Mouse (Mus musculus) hindbrain, embryonic 12.5 days (tissue): ENCODE data around the gene Megf8. TPM values are rescaled to one million over a fixed set of nuclear protein-coding genes. Genes with fewer than 3 reads are reported as not detected.
"Not testable (repeated sequence)": the region's sequence is repeated elsewhere in the genome, so short reads cannot be mapped to it uniquely, and the experiment has no call there.

ENCODE experiments used
- ATAC-seq: fragments of 200-750 bp; cut with Nextera tagmentation; 2 replicates; pipeline ENCODE4 v1.8.0; 2017; ENCODE audit warnings: moderate TSS enrichment; ENCODE audit not compliant: low FRiP score
- H3K27ac ChIP-seq: fragments of 300-500 bp; sonication (generic); 2 replicates; pipeline ENCODE4 v1.5.1; 2016; ENCODE audit warnings: mild to moderate bottlenecking
- H3K27me3 ChIP-seq: fragments of 300-500 bp; sonication (generic); 2 replicates; pipeline ENCODE4 v1.6.1; 2016; ENCODE audit warnings: mild to moderate bottlenecking
- H3K36me3 ChIP-seq: fragments of 300-500 bp; sonication (generic); 2 replicates; pipeline ENCODE4 v1.6.1; 2016; ENCODE audit warnings: mild to moderate bottlenecking
- H3K4me1 ChIP-seq: fragments of 300-500 bp; sonication (generic); 2 replicates; pipeline ENCODE4 v1.6.1; 2016
- H3K4me2 ChIP-seq: fragments of 300-500 bp; sonication (generic); replicated peaks from 2 replicates; pipeline ENCODE4 v1.6.1; 2016; ENCODE audit warnings: mild to moderate bottlenecking
- H3K4me3 ChIP-seq: fragments of 300-500 bp; sonication (generic); 2 replicates; pipeline ENCODE4 v1.5.1; 2016; ENCODE audit warnings: mild to moderate bottlenecking
- H3K9ac ChIP-seq: fragments of 300-500 bp; sonication (generic); 2 replicates; pipeline ENCODE4 v1.6.1; 2016; ENCODE audit warnings: mild to moderate bottlenecking, moderate library complexity
- H3K9me3 ChIP-seq: fragments of 300-500 bp; sonication (generic); replicated peaks from 2 replicates; pipeline ENCODE4 v1.6.1; 2016; ENCODE audit warnings: mild to moderate bottlenecking
- WGBS: fragments of 180-500 bp; shearing (Covaris S2); methylation state at CpG from one replicate; pipeline ENCODE4 v1.1.7; 2016; 5-methylcytosine and 5-hydroxymethylcytosine counted together
- polyA plus RNA-seq: library from polyadenylated mRNA; unstranded; fragments of >200 nt; fragmentation: Nextera tagmentation; extraction: Ambion mirVana; gene quantifications from 2 replicates; pipeline ENCODE4 v1.2.1, GENCODE M21; 2016

Megf8 gene
- polyA plus RNA-seq, 1 experiment from 2014 or later = 23.0 TPM

DNA sequence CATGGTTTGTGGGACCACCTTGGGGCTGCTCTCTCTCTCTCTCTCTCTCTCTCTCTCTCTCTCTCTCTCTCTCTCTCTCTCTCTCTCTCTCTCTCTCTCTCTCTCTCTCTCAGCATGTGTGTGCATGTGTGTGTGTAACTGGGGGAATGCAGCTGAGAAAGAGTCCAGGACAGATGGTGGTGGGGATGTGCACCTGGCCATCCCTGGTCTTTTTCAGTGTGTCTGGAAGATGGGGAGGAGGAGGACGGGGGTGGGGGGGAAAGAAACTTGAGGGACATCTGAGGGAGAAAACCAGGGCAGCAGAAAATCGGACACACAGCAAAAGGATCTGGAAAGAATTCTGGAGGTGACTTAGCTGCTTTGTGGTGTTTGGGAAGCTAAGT is 10.4 kb upstream of the Megf8 start:
- Histone ChIP-seq H3K9ac (peak overlapping the region; percentile 83), H3K36me3 (no peaks in the 10 kb centered on the region), H3K27ac (peak overlapping the region; percentile 87; the same call in 1 of the 2 replicates), H3K4me2 (peak overlapping the region; percentile 93), H3K4me1 (peaks cover 7% of the 10 kb centered on the region), H3K4me3 (peak overlapping the region; percentile 60), H3K27me3 (peaks cover 24% of the 10 kb centered on the region), H3K9me3 (no peaks in the 10 kb centered on the region)
- WGBS = 40% methylated on average over 2 of the region's 2 CpGs
- ATAC-seq = 0 out of 2 replicates have a peak, but pooled peaks have one; percentile 35

DNA sequence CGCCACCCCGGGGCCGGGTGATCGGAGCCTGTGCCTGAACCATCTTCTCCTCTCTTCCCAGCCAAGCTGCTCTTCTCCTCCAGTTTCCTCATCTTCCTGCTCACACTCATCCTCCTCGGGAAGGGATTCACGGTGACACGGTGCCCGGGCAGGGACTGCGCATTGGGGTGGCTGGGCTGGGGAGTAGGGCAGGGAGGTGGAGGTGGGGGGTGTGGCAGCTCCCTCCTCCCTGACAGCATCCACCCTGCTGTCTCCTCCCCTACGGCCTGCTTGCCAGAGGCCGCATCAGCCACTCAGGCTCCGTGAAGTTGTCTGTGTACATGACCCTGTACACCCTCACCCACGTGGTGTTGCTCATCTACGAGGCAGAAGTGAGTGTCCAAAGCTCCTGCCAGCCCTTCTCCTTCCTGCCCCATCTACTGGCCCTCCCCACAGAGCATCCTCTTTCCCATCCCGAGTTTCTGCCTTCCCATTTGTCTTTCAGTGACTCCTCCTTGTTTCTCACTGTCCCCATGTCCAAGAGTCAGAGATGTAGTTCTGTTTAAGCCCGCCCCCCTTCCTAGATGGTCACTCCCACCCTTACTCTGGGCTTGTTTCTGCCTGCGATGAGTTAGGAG is 8.2 kb upstream of the Megf8 start:
- WGBS = 63% methylated on average over 14 of the region's 17 CpGs
- Histone ChIP-seq H3K36me3 (no peaks in the 10 kb centered on the region), H3K4me2 (no peak overlapping the region), H3K27me3 (peaks cover 46% of the 10 kb centered on the region), H3K27ac (no peak overlapping the region), H3K9me3 (no peaks in the 10 kb centered on the region), H3K4me1 (peaks cover 7% of the 10 kb centered on the region), H3K9ac (peak overlapping the region; percentile 14; the same call in 1 of the 2 replicates), H3K4me3 (no peak overlapping the region)
- ATAC-seq = no peak

DNA sequence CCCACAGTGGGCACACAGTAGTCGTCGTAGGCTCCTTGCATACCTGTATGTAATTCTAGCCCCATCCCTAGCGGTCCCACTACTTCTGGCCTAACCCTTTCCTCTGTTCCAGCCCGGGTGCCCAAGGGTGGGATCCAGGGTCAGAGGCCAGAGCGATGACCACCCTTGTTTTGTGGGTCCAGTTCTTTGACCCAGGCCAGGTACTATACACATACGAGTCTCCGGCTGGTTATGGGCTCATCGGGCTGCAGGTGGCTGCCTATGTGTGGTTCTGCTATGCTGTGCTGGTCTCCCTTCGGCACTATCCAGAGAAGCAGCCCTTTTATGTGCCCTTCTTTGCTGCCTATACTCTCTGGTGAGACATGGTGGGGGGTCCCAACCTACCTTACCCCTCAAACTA is 7.5 kb upstream of the Megf8 start:
- Histone ChIP-seq H3K27ac (no peak overlapping the region), H3K4me3 (no peak overlapping the region), H3K4me2 (no peak overlapping the region), H3K27me3 (peaks cover 53% of the 10 kb centered on the region), H3K9me3 (no peaks in the 10 kb centered on the region), H3K36me3 (no peaks in the 10 kb centered on the region), H3K9ac (no peak overlapping the region), H3K4me1 (peaks cover 7% of the 10 kb centered on the region)
- 90% methylated on average over 9 of the region's 9 CpGs for WGBS
- no peak for ATAC-seq

GRCm38 (mm10) chr7:25311193-25311592 is 5.8 kb upstream of the Megf8 start:
- WGBS = 72% methylated on average over 11 of the region's 11 CpGs
- no peak for ATAC-seq
- Histone ChIP-seq H3K27me3 (peaks cover 67% of the 10 kb centered on the region), H3K27ac (no peak overlapping the region), H3K9me3 (no peaks in the 10 kb centered on the region), H3K4me3 (no peak overlapping the region), H3K4me2 (no peak overlapping the region), H3K36me3 (no peaks in the 10 kb centered on the region), H3K4me1 (peaks cover 17% of the 10 kb centered on the region), H3K9ac (no peak overlapping the region)

GRCm38 (mm10) chr7:25313325-25313724 is 3.6 kb upstream of the Megf8 start:
- Histone ChIP-seq H3K4me3 (no peak overlapping the region), H3K27ac (no peak overlapping the region), H3K36me3 (no peaks in the 10 kb centered on the region), H3K4me2 (no peak overlapping the region), H3K9me3 (no peaks in the 10 kb centered on the region), H3K9ac (no peak overlapping the region), H3K4me1 (peaks cover 24% of the 10 kb centered on the region), H3K27me3 (peaks cover 54% of the 10 kb centered on the region)
- 53% methylated on average over 7 of the region's 7 CpGs for WGBS
- no peak for ATAC-seq

GRCm38 (mm10) chr7:25314606-25315305 is 2.2 kb upstream of the Megf8 start:
- Histone ChIP-seq H3K4me1 (peaks cover 24% of the 10 kb centered on the region), H3K4me2 (peak overlapping the region; percentile 68), H3K27ac (no peak overlapping the region), H3K36me3 (no peaks in the 10 kb centered on the region), H3K9ac (peak overlapping the region; percentile 62), H3K9me3 (no peaks in the 10 kb centered on the region), H3K27me3 (peaks cover 50% of the 10 kb centered on the region), H3K4me3 (peak overlapping the region; percentile 43)
- WGBS = 2% methylated on average over 46 of the region's 51 CpGs
- no peak for ATAC-seq

DNA sequence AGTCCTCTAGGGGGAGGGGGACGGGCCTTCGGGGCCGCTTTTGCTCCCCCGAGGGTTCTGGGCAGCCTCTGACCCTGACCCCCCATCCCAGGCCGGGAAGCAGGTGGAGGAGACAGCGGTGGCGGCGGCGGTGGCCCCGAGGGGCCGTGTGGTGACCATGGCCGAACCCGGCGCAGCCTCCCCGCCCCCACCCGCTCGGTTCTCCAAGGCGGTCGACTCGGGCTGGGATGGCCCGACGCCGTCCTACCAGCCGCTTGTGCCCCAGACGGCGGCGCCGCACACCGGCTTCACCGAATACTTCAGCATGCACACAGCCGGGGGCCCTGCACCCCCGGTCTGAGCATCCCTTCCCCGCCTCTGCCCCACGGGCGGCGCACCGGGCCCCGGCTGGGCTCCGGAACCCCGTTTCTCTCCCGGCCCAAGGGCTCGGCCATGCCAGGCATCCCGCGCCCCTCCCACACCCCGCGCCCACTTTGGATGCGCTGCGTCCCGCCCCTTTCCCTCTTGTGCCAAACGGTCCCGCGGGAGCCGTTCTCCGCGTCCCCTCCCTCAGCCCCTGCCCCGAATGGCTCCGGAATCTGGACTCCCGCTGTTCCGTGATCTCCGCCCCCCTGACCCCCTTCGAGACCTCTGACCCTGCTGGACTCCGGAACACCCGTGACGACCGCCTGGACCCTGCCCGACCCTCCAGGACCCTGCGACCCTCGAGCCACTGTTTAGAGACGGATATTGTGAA is 1.5 kb upstream of the Megf8 start:
- peak overlapping the region; percentile 62 for H3K9ac ChIP-seq
- H3K9me3 ChIP-seq = no peaks in the 10 kb centered on the region
- H3K4me1 ChIP-seq = peaks cover 24% of the 10 kb centered on the region
- H3K27me3 ChIP-seq = peaks cover 50% of the 10 kb centered on the region
- no peak overlapping the region for H3K27ac ChIP-seq
- no peak for ATAC-seq
- peak overlapping the region; percentile 68 for H3K4me2 ChIP-seq
- no peaks in the 10 kb centered on the region for H3K36me3 ChIP-seq
- peak overlapping the region; percentile 43 for H3K4me3 ChIP-seq
- under 1% methylated on average over 59 of the region's 69 CpGs for WGBS

DNA sequence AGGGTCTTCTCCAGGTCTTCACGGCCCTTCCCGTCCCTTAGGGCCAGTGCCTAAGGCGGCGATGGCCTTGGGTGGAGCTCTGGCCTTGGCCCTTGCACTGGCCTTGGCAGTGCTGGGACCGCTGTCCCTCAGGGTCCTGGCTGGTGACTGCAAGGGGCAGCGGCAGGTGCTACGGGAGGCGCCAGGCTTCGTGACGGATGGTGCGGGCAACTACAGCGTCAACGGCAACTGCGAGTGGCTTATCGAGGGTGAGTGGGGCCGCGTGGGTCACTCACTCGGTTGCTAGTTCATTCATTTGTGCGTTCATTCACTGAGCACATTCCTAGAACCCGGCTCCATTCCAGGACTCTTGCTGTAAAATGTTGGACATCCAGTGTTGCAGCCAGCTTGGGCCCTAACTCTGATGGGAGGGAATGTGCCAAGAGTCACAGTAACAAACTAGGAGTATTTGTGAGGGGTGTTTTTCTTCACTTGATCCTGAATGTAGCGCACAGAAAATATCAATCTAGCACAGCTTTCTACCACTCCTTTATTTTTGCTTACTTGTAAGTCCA is 559 bp downstream of the Megf8 start:
- peak overlapping the region; percentile 51 for H3K4me3 ChIP-seq
- ATAC-seq = no peak
- H3K36me3 ChIP-seq = no peaks in the 10 kb centered on the region
- H3K4me1 ChIP-seq = peaks cover 37% of the 10 kb centered on the region
- 16% methylated on average over 21 of the region's 21 CpGs for WGBS
- peak overlapping the region; percentile 85 for H3K9ac ChIP-seq
- peak overlapping the region; percentile 87 for H3K27ac ChIP-seq
- peak overlapping the region; percentile 92 for H3K4me2 ChIP-seq
- peaks cover 33% of the 10 kb centered on the region for H3K27me3 ChIP-seq
- H3K9me3 ChIP-seq = no peaks in the 10 kb centered on the region

- Histone ChIP-seq H3K36me3 (0 out of 2 replicates have a peak, but pooled peaks cover 4% of the 10 kb centered on the region), H3K4me2 (peak overlapping the region; percentile 23; the same call in 1 of the 2 replicates), H3K4me3 (no peak overlapping the region), H3K4me1 (peaks cover 20% of the 10 kb centered on the region), H3K27ac (peak overlapping the region; percentile 56), H3K27me3 (no peaks in the 10 kb centered on the region), H3K9ac (0 out of 2 replicates have a peak overlapping the region, but pooled peaks have one; percentile 2), H3K9me3 (no peaks in the 10 kb centered on the region)
- WGBS = 8% methylated on average over 6 of the region's 6 CpGs
- ATAC-seq = no peak
Observed at GRCm38 (mm10) chr7:25322058-25322484, 5.1 kb downstream of the Megf8 start.

DNA sequence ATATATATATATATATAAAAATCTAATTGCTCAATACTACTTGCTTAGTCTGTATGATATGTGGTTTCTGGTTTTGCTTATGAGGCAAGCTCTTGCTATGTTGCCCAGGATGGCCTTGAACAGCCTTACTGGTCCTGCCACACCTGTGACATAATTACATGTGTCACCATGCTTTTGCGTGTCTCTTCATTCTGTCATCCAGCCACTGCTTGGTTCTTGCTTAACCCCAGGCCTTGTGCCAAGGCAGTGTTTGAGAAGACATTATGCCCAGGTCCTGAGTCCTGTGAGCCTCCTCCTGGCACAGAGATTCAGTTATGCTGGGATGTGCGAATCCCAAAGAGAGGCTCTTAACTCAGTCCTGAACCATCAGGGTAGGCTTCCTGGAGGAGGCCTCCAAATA is 6.3 kb downstream of the Megf8 start:
- no peak overlapping the region for H3K9ac ChIP-seq
- ATAC-seq = no peak
- no peaks in the 10 kb centered on the region for H3K9me3 ChIP-seq
- H3K4me1 ChIP-seq = peaks cover 13% of the 10 kb centered on the region
- H3K27ac ChIP-seq = no peak overlapping the region
- peaks cover 14% of the 10 kb centered on the region for H3K36me3 ChIP-seq
- no peaks in the 10 kb centered on the region for H3K27me3 ChIP-seq
- no peak overlapping the region for H3K4me2 ChIP-seq
- 82% methylated on average over 2 of the region's 2 CpGs for WGBS
- H3K4me3 ChIP-seq = no peak overlapping the region

GRCm38 (mm10) chr7:25325431-25325830 is 8.5 kb downstream of the Megf8 start:
- H3K4me3 ChIP-seq, H3K9me3 ChIP-seq, H3K27ac ChIP-seq, H3K27me3 ChIP-seq, ATAC-seq, H3K9ac ChIP-seq, H3K4me2 ChIP-seq: not testable (repeated sequence)
- H3K36me3 ChIP-seq = peaks cover 29% of the 10 kb centered on the region
- 93% methylated on average over 6 of the region's 6 CpGs for WGBS
- peaks cover 13% of the 10 kb centered on the region for H3K4me1 ChIP-seq

DNA sequence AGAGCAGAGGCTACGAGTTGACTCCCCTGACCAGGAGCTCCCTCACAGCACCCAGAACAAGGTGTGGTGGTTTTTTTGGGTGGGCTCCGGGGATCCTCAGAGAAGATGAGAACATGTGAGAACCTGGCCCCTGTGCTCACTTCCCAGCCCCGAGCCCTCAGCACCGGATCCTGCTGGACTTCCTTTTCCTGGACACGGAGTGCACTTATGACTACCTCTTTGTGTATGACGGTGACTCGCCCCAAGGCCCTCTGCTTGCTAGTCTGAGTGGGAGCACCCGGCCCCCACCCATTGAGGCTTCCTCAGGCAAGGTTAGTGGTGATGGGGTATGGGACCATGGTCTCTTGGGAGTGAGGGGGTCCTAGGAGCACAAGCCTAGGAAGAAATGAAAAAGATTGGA is 9.3 kb downstream of the Megf8 start:
- no peaks in the 10 kb centered on the region for H3K9me3 ChIP-seq
- H3K9ac ChIP-seq = no peak overlapping the region
- 83% methylated on average over 8 of the region's 8 CpGs for WGBS
- H3K4me3 ChIP-seq = no peak overlapping the region
- no peak overlapping the region for H3K27ac ChIP-seq
- peaks cover 11% of the 10 kb centered on the region for H3K4me1 ChIP-seq
- H3K36me3 ChIP-seq = peaks cover 37% of the 10 kb centered on the region
- H3K4me2 ChIP-seq = no peak overlapping the region
- H3K27me3 ChIP-seq = no peaks in the 10 kb centered on the region
- no peak for ATAC-seq
